Mouse (Mus musculus): ENCODE data around the gene Galntl6. TPM values are rescaled to one million over a fixed set of nuclear protein-coding genes. Genes with fewer than 3 reads are reported as not detected.

Galntl6 gene
- polyA plus RNA-seq, 1 experiment from 2014 or later: 0.06 TPM

DNA sequence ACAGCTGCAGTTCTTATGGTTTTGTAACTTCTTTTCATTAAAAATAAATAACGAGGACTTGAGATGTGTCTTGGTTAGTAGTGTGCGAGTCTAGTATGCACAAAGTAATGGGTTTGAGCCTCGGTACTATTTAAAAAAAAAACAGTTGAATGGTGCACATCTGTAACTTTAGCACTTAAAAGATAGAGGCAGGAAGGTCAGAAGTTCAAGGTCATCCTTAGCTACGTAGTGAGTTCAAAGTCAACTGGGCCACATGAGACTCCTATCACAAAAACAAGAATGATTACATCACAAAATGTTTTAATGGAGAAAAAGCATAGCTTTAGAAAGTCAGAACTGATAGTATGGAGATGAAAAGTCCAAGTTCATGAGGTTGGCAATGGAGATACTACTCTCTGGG lies 1175.2 kb downstream of the Galntl6 start:
- Histone ChIP-seq H3K27me3 (replicated peaks; ENCODE audit: insufficient read depth, low read length) (no peaks in the 10 kb centered on the region), H3K4me2 (replicated peaks; ENCODE audit: low read depth, low read length) (no peak overlapping the region), H3K36me3 (ENCODE audit: insufficient read depth, low read length) (no peaks in the 10 kb centered on the region), H3K4me1 (ENCODE audit: insufficient read depth, low read depth, low read length) (no peaks in the 10 kb centered on the region), H3K27ac (ENCODE audit: low read length) (no peak overlapping the region), H3K9me3 (ENCODE audit: low read length) (no peaks in the 10 kb centered on the region), H3K4me3 (ENCODE audit: low read depth, low read length) (no peak overlapping the region), H3K9ac (replicated peaks; ENCODE audit: low read depth) (no peak overlapping the region)
- ATAC-seq (no peak), DNase-seq (ENCODE audit: low spot score) (no peak)
- whole genome bisulfite sequencing: 80% methylated on average over 4 of the region's 4 CpGs
- no peak for TF ChIP-seq CTCF (IDR thresholded peaks at IDR 0.05)
- no peak for TF ChIP-seq EP300 (IDR thresholded peaks at IDR 0.05)

DNA sequence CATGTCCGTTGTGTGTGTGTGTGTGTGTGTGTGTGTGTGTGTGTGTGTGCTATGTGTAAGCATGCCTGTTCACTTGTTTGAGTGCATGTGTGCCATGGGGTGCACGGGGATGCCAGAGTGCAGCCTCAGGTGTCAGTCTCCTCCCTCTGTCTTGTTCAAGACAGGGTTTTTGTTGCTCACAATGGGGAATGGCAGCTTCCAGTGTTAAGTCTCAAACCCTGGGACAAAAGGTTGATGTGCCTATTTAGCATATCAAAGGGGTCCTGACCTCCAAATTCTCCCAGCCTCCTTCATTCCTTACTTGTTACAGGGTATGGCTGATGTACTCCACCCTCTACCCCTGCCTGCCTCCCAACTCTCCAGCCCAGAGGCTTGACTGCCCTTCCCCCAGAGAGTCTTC lies 1179.6 kb downstream of the Galntl6 start:
- no peak for DNase-seq (ENCODE audit: low spot score)
- 37% methylated on average over 2 of the region's 2 CpGs for WGBS
- ATAC-seq: no peak
- no peak for TF ChIP-seq EP300 (IDR thresholded peaks at IDR 0.05)
- no peak for TF ChIP-seq CTCF (IDR thresholded peaks at IDR 0.05)
- Histone ChIP-seq H3K27me3 (replicated peaks; ENCODE audit: insufficient read depth, low read length) (no peaks in the 10 kb centered on the region), H3K9me3 (ENCODE audit: low read length) (no peaks in the 10 kb centered on the region), H3K9ac (replicated peaks; ENCODE audit: low read depth) (no peak overlapping the region), H3K27ac (ENCODE audit: low read length) (no peak overlapping the region), H3K36me3 (ENCODE audit: insufficient read depth, low read length) (no peaks in the 10 kb centered on the region), H3K4me1 (ENCODE audit: insufficient read depth, low read depth, low read length) (no peaks in the 10 kb centered on the region), H3K4me3 (ENCODE audit: low read depth, low read length) (no peak overlapping the region), H3K4me2 (replicated peaks; ENCODE audit: low read depth, low read length) (no peak overlapping the region)

- DNase-seq (ENCODE audit: low spot score) (no peak), ATAC-seq (no peak)
- Histone ChIP-seq H3K9me3 (ENCODE audit: low read length) (no peaks in the 10 kb centered on the region), H3K36me3 (ENCODE audit: insufficient read depth, low read length) (no peaks in the 10 kb centered on the region), H3K4me3 (ENCODE audit: low read depth, low read length) (no peak overlapping the region), H3K27me3 (replicated peaks; ENCODE audit: insufficient read depth, low read length) (no peaks in the 10 kb centered on the region), H3K4me2 (replicated peaks; ENCODE audit: low read depth, low read length) (no peak overlapping the region), H3K4me1 (ENCODE audit: insufficient read depth, low read depth, low read length) (no peaks in the 10 kb centered on the region), H3K27ac (ENCODE audit: low read length) (no peak overlapping the region), H3K9ac (replicated peaks; ENCODE audit: low read depth) (no peak overlapping the region)
- WGBS: 48% methylated on average over 8 of the region's 8 CpGs
- no peak for TF ChIP-seq EP300 (IDR thresholded peaks at IDR 0.05)
- no peak for TF ChIP-seq CTCF (IDR thresholded peaks at IDR 0.05)
Measured at GRCm38 (mm10) chr8:57731666-57732065, 1180.8 kb downstream of the Galntl6 start.

DNA sequence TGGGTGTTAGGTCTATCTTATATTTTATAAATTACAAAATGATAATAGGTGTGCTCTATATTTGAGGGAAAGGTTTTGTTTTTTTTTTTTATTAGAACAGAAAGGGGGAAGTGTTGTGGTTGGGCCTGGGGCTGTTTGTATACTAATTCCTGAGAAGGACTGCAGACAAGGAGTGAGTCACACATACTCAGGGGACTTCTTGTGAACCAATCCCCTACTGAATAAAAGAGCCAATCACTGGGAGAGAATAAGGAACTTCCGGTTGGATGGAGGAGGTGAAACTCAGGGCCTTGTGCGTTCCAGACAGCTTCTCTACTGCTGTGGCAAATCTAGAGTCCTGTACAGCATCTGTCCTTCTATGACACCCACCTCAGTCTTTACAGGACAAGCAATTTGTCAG lies 1184.2 kb downstream of the Galntl6 start:
- no peak for TF ChIP-seq CTCF (IDR thresholded peaks at IDR 0.05)
- no peak for TF ChIP-seq EP300 (IDR thresholded peaks at IDR 0.05)

DNA sequence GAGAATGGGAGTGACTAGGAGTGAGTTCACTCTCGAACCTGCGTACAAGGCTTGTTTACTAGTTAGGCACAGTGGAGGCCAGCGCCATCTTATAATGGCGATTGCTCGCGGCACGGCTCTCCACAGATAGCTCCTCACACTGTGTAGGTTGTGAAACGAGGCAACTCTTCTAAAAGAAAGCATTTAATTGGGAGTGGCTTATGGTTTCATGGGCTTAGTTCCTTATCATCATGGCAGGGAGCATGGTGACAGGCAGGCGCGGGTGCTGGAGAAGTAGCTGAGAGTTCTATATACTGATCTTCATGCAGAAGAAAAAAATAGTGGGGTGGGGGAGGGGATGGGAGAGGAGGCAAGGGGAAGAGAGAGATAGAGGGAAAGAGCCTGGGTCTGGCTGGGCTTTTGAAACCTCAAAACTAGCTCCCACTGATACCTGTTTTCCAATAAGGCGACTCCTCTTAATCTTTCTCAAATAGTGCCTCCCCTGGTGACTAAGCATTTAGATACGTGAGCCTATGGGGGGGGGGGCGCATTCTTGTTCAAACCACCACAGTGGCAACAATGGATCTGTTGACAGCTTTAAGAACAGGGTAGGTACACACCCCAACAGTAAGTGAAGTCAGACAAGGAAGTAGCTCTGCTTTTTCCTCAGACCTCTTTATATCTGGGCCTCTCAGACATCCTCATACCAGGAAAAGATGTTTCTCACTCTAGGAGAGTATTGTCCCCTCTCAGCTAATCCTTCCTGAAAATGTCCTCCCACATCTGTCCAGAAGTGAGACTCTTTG lies 1187.4 kb downstream of the Galntl6 start:
- 92% methylated on average over 13 of the region's 13 CpGs for WGBS
- H3K9me3 ChIP-seq (ENCODE audit: low read length): no peaks in the 10 kb centered on the region
- H3K4me3 ChIP-seq (ENCODE audit: low read depth, low read length): no peak overlapping the region
- H3K27me3 ChIP-seq (replicated peaks; ENCODE audit: insufficient read depth, low read length): no peaks in the 10 kb centered on the region
- no peak overlapping the region for H3K27ac ChIP-seq (ENCODE audit: low read length)
- H3K9ac ChIP-seq (replicated peaks; ENCODE audit: low read depth): no peak overlapping the region
- H3K4me1 ChIP-seq (ENCODE audit: insufficient read depth, low read depth, low read length): no peaks in the 10 kb centered on the region
- ATAC-seq: no peak
- H3K36me3 ChIP-seq (ENCODE audit: insufficient read depth, low read length): no peaks in the 10 kb centered on the region
- DNase-seq (ENCODE audit: low spot score): no peak
- TF ChIP-seq CTCF (IDR thresholded peaks at IDR 0.05) (no peak), EP300 (IDR thresholded peaks at IDR 0.05) (no peak)
- no peak overlapping the region for H3K4me2 ChIP-seq (replicated peaks; ENCODE audit: low read depth, low read length)

More for the DNA sequence above, 1184.2 kb downstream of the Galntl6 start:
- H3K4me2 ChIP-seq (replicated peaks; ENCODE audit: low read depth, low read length): no peak overlapping the region
- no peaks in the 10 kb centered on the region for H3K4me1 ChIP-seq (ENCODE audit: insufficient read depth, low read depth, low read length)
- WGBS: 72% methylated on average over 2 of the region's 2 CpGs
- no peaks in the 10 kb centered on the region for H3K36me3 ChIP-seq (ENCODE audit: insufficient read depth, low read length)
- ATAC-seq (no peak), DNase-seq (ENCODE audit: low spot score) (no peak)
- H3K27me3 ChIP-seq (replicated peaks; ENCODE audit: insufficient read depth, low read length): no peaks in the 10 kb centered on the region
- no peak overlapping the region for H3K4me3 ChIP-seq (ENCODE audit: low read depth, low read length)
- H3K9me3 ChIP-seq (ENCODE audit: low read length): no peaks in the 10 kb centered on the region
- no peak overlapping the region for H3K9ac ChIP-seq (replicated peaks; ENCODE audit: low read depth)
- H3K27ac ChIP-seq (ENCODE audit: low read length): no peak overlapping the region

Other genes starting within 250 kb of the Galntl6 start
- 0.30 and 0.70 TPM in 2 replicates for gene BC030500, start 885 bp downstream of the Galntl6 start, polyA plus RNA-seq (2015; fragmentation: Nextera tagmentation; extraction: Ambion mirVana)

All from lung, postnatal 0 days (tissue).